Mouse (Mus musculus) limb, embryonic 15.5 days (tissue): Measurements from ENCODE around the gene Tmem213. TPM values are rescaled to one million over a fixed set of nuclear protein-coding genes. Genes with fewer than 3 reads are reported as not detected.
A peak's percentile ranks its signal among the peaks of the same experiment; 100 is the strongest.

ENCODE experiments used
- ATAC-seq: fragments of 200-750 bp; cut with Nextera tagmentation; 2 replicates; pipeline ENCODE4 v1.8.0; 2017; ENCODE audit warnings: low read depth, moderate TSS enrichment; ENCODE audit not compliant: insufficient number of reproducible peaks, low FRiP score, low TSS enrichment
- H3K27ac ChIP-seq: fragments of 300-500 bp; sonication (generic); 2 replicates; pipeline ENCODE4 v1.5.1; 2015; ENCODE audit warnings: moderate library complexity, mild to moderate bottlenecking, inconsistent platforms
- H3K27me3 ChIP-seq: fragments of 300-500 bp; sonication (generic); 2 replicates; pipeline ENCODE4 v1.6.1; 2015; ENCODE audit warnings: inconsistent platforms
- H3K36me3 ChIP-seq: fragments of 300-500 bp; sonication (generic); 2 replicates; pipeline ENCODE4 v1.6.1; 2015; ENCODE audit warnings: inconsistent platforms
- H3K4me1 ChIP-seq: fragments of 300-500 bp; sonication (generic); 2 replicates; pipeline ENCODE4 v1.6.1; 2015; ENCODE audit warnings: inconsistent platforms
- H3K4me2 ChIP-seq: fragments of 300-500 bp; sonication (generic); 2 replicates; pipeline ENCODE4 v1.6.1; 2015; ENCODE audit warnings: mild to moderate bottlenecking, inconsistent platforms
- H3K4me3 ChIP-seq: fragments of 300-500 bp; sonication (generic); 2 replicates; pipeline ENCODE4 v1.5.1; 2015; ENCODE audit warnings: mild to moderate bottlenecking, inconsistent platforms
- H3K9ac ChIP-seq: fragments of 300-500 bp; sonication (generic); 2 replicates; pipeline ENCODE4 v1.6.1; 2015; ENCODE audit warnings: inconsistent platforms
- H3K9me3 ChIP-seq: fragments of 300-500 bp; sonication (generic); 2 replicates; pipeline ENCODE4 v1.6.1; 2016; ENCODE audit warnings: inconsistent platforms
- WGBS: fragments of 180-500 bp; shearing (Covaris S2); methylation state at CpG from one replicate; pipeline ENCODE4 v1.1.7; 2015; 5-methylcytosine and 5-hydroxymethylcytosine counted together
- polyA plus RNA-seq: library from polyadenylated mRNA; unstranded; fragments of >200 nt; fragmentation: Nextera tagmentation; extraction: Ambion mirVana; gene quantifications from 2 replicates; pipeline ENCODE4 v1.2.1, GENCODE M21; 2015

Tmem213 gene
- polyA plus RNA-seq, 1 experiment from 2014 or later, result 3.1 TPM

- H3K27ac ChIP-seq, result no peak overlapping the region
- H3K4me3 ChIP-seq, result no peak overlapping the region
- no peaks in the 10 kb centered on the region for H3K9me3 ChIP-seq
- peaks cover 37% of the 10 kb centered on the region for H3K36me3 ChIP-seq
- no peak overlapping the region for H3K9ac ChIP-seq
- 84% methylated on average over 3 of the region's 3 CpGs for WGBS
- H3K27me3 ChIP-seq, result no peaks in the 10 kb centered on the region
- no peak for ATAC-seq
- H3K4me1 ChIP-seq, result peaks cover 17% of the 10 kb centered on the region
- no peak overlapping the region for H3K4me2 ChIP-seq
These were observed 30.0 kb downstream of the Tmem213 start for GRCm38 (mm10) chr6:38139086-38139485.

DNA sequence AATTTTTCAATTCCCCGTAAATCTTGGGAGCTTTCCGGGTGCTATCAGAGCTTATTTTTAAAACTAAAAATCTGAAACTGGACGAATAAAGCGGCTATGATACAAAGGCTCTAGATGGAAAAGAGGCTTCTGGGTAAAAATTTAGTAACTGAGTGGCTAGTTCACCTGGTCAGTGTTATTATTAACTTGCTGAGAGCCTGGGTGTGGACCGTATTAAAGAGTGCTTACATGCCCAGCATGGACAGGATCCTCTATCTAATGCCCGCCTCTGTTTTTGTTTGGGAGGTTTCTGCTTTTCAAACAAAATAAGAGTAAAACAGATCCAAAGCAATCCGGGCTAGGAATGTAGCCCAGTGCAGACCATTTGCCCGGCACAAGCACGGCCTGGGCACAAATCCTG lies 31.3 kb downstream of the Tmem213 start:
- no peak for ATAC-seq
- WGBS, result 90% methylated on average over 9 of the region's 9 CpGs
- Histone ChIP-seq H3K27ac (no peak overlapping the region), H3K9ac (no peak overlapping the region), H3K4me3 (no peak overlapping the region), H3K36me3 (peaks cover 29% of the 10 kb centered on the region), H3K27me3 (no peaks in the 10 kb centered on the region), H3K9me3 (no peaks in the 10 kb centered on the region), H3K4me1 (peaks cover 26% of the 10 kb centered on the region), H3K4me2 (no peak overlapping the region)

DNA sequence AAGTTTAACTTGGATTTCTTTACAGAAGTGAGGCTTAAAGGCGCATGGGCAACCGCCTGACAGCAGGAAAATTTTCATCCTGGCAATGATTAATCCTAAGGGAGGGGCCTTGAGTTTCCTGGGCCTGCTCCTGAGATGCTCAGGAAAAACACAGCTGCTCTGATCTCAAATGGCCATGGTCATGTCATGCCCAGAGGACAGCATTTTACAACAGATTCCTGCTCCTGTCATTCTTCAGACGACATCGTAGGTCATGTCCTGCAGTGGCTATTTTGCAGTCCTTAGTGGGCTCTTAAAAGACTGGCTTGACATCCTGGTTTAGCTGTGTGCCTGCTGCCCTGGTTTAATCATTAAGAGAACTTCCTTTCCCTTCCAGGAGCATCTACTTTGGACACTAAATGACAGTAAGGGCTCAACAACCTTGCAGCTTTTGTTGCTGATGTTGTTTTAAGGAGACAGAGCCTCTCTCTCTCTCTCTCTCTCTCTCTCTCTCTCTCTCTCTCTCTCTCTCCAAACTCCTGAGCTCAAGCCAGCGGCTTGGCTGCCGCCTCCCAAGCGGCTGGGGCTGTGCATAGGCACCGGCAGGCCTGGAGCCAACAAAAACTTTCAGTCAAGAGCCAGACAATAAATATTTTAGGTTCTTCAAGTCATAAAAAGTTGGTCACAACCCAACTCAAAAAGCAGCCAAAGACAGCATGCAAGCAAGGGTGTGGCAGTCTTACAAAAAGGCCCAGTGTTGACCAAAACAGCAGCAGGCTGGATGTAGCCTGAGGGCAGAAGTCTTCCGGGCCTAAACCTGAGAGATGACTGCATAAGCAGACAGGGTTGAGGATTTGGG lies 35.3 kb downstream of the Tmem213 start:
- Histone ChIP-seq H3K4me3 (no peak overlapping the region), H3K4me2 (no peak overlapping the region), H3K27ac (peak overlapping the region; percentile 92), H3K4me1 (peaks cover 39% of the 10 kb centered on the region), H3K9ac (no peak overlapping the region), H3K9me3 (no peaks in the 10 kb centered on the region), H3K36me3 (peaks cover 34% of the 10 kb centered on the region), H3K27me3 (no peaks in the 10 kb centered on the region)
- WGBS, result 18% methylated on average over 9 of the region's 9 CpGs
- ATAC-seq, result peak; percentile 80

GRCm38 (mm10) chr6:38145463-38146065 lies 36.5 kb downstream of the Tmem213 start:
- ATAC-seq, result no peak
- Histone ChIP-seq H3K27ac (peak overlapping the region; percentile 92), H3K4me3 (no peak overlapping the region), H3K9me3 (no peaks in the 10 kb centered on the region), H3K4me2 (no peak overlapping the region), H3K9ac (no peak overlapping the region), H3K36me3 (peaks cover 37% of the 10 kb centered on the region), H3K4me1 (peaks cover 44% of the 10 kb centered on the region), H3K27me3 (no peaks in the 10 kb centered on the region)
- WGBS, result 63% methylated on average over 8 of the region's 8 CpGs

- Histone ChIP-seq H3K4me1 (peaks cover 48% of the 10 kb centered on the region), H3K27ac (no peak overlapping the region), H3K4me2 (no peak overlapping the region), H3K9ac (no peak overlapping the region), H3K9me3 (no peaks in the 10 kb centered on the region), H3K4me3 (no peak overlapping the region), H3K27me3 (no peaks in the 10 kb centered on the region), H3K36me3 (peaks cover 31% of the 10 kb centered on the region)
- WGBS, result 79% methylated on average over 5 of the region's 5 CpGs
- no peak for ATAC-seq
These were observed 38.2 kb downstream of the Tmem213 start for GRCm38 (mm10) chr6:38147301-38147700.

DNA sequence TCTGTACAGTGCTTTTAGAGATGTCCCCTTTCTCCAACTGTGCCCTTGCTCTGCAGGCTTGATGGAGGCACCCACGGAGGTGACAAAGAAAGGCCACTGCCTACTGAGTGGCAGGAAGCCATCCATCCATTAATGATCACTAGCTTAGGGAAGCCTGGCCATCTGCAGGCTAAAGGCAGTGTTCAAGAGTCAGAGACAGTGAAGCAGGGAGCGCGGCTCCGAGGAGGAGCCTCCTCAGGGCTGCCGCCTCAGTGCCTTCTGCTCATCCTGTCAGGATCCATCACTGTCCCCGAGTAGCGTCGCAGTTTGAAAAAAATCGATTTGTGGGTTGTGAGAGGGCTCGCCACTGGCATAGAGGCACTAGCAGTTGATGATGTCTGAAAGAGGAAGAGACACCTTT lies 39.6 kb downstream of the Tmem213 start:
- WGBS, result 93% methylated on average over 10 of the region's 10 CpGs
- Histone ChIP-seq H3K36me3 (peaks cover 31% of the 10 kb centered on the region), H3K9ac (no peak overlapping the region)

GRCm38 (mm10) chr6:38149483-38149882 lies 40.4 kb downstream of the Tmem213 start:
- 80% methylated on average over 19 of the region's 19 CpGs for WGBS

More for the DNA sequence above, 39.6 kb downstream of the Tmem213 start:
- no peak for ATAC-seq
- Histone ChIP-seq H3K4me2 (no peak overlapping the region), H3K27me3 (no peaks in the 10 kb centered on the region), H3K4me3 (no peak overlapping the region), H3K27ac (no peak overlapping the region), H3K9me3 (no peaks in the 10 kb centered on the region), H3K4me1 (peaks cover 38% of the 10 kb centered on the region)

GRCm38 (mm10) chr6:38152305-38152704 lies 43.2 kb downstream of the Tmem213 start:
- H3K9me3 ChIP-seq, result no peaks in the 10 kb centered on the region
- no peak overlapping the region for H3K27ac ChIP-seq
- H3K4me2 ChIP-seq, result no peak overlapping the region
- no peak overlapping the region for H3K9ac ChIP-seq
- peaks cover 13% of the 10 kb centered on the region; the same call in 1 of the 2 replicates for H3K4me1 ChIP-seq
- 84% methylated on average over 11 of the region's 11 CpGs for WGBS
- H3K27me3 ChIP-seq, result no peaks in the 10 kb centered on the region
- peaks cover 33% of the 10 kb centered on the region for H3K36me3 ChIP-seq
- no peak overlapping the region for H3K4me3 ChIP-seq
- no peak for ATAC-seq

More at GRCm38 (mm10) chr6:38149483-38149882, 40.4 kb downstream of the Tmem213 start:
- ATAC-seq, result no peak
- H3K9ac ChIP-seq, result no peak overlapping the region
- H3K27ac ChIP-seq, result no peak overlapping the region
- peaks cover 31% of the 10 kb centered on the region for H3K36me3 ChIP-seq
- H3K4me1 ChIP-seq, result peaks cover 29% of the 10 kb centered on the region
- no peaks in the 10 kb centered on the region for H3K27me3 ChIP-seq
- H3K4me3 ChIP-seq, result no peak overlapping the region
- H3K9me3 ChIP-seq, result no peaks in the 10 kb centered on the region
- no peak overlapping the region for H3K4me2 ChIP-seq

DNA sequence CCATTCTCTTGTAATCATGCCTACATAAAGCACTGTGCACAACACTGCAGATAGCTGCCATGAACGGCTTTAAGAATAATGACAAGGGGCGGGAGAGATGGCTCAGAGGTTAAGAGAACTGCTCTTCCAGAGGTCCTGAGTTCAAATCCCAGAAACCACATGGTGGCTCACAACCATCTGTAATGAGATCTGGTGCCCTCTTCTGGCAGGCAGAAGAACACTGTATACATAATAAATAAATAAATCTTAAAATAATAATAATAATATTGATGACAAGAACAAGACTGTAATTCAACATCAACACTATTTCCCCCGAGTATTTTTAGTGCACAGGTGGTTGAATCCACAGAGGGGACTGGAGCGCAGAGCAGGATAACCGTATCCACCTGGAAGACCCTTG lies 47.1 kb downstream of the Tmem213 start:
- Histone ChIP-seq H3K27ac (no peak overlapping the region), H3K4me2 (no peak overlapping the region), H3K4me1 (peaks cover 3% of the 10 kb centered on the region), H3K36me3 (peaks cover 12% of the 10 kb centered on the region), H3K27me3 (no peaks in the 10 kb centered on the region), H3K9ac (no peak overlapping the region), H3K9me3 (no peaks in the 10 kb centered on the region), H3K4me3 (no peak overlapping the region)
- WGBS, result 90% methylated on average over 5 of the region's 5 CpGs
- ATAC-seq, result no peak

- Histone ChIP-seq H3K4me3 (no peak overlapping the region), H3K4me1 (peaks cover 3% of the 10 kb centered on the region), H3K27me3 (no peaks in the 10 kb centered on the region), H3K27ac (no peak overlapping the region), H3K9me3 (no peaks in the 10 kb centered on the region), H3K36me3 (peaks cover 8% of the 10 kb centered on the region; the same call in 1 of the 2 replicates), H3K4me2 (no peak overlapping the region), H3K9ac (no peak overlapping the region)
- 82% methylated on average over 16 of the region's 16 CpGs for WGBS
- no peak for ATAC-seq
These were observed 48.9 kb downstream of the Tmem213 start for GRCm38 (mm10) chr6:38157925-38158324.

DNA sequence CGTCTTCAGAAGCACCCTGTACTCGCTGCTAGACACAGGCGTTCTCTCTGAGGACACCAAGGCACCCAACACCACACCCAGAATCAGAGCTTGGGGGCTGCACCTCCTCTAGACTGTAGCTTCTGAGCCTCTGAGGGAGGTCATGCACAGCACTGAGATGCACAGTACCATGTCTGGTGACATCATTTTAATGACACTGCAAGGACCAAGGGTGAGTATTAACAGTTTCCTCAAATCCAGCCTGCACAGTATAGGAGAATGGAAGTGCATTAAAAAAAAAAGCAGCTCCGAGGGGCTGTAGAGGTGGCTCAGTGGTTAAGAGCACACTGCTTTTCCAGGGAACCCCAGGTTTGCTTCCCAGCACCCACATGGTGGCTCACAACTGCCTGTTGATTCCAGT lies 50.5 kb downstream of the Tmem213 start:
- Histone ChIP-seq H3K4me2 (no peak overlapping the region), H3K9me3 (no peaks in the 10 kb centered on the region), H3K9ac (no peak overlapping the region), H3K27me3 (no peaks in the 10 kb centered on the region), H3K36me3 (peaks cover 14% of the 10 kb centered on the region; the same call in 1 of the 2 replicates), H3K4me1 (peaks cover 3% of the 10 kb centered on the region), H3K27ac (no peak overlapping the region), H3K4me3 (no peak overlapping the region)
- ATAC-seq, result no peak
- WGBS, result 89% methylated on average over 4 of the region's 4 CpGs

DNA sequence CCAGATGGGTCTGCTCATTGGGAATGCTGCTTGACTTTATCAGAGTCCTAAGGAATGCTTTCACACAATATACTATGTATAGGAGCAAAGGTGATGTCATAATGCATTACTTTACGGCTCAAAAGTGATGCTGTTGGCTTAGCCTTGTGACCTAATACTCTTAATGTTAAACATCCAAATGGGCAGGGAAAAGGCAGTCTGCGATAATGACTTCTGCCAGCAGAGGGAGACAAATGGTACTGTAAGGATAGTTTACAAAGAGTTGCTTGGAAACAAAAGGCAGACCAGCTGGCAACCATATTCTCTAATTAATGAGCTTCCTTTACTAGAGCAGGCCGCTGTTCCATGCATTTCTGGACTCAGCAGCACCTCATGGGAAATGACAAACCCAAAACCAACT lies 51.0 kb downstream of the Tmem213 start:
- Histone ChIP-seq H3K4me2 (no peak overlapping the region), H3K9ac (no peak overlapping the region), H3K36me3 (peaks cover 14% of the 10 kb centered on the region; the same call in 1 of the 2 replicates), H3K27me3 (no peaks in the 10 kb centered on the region), H3K9me3 (no peaks in the 10 kb centered on the region), H3K4me3 (no peak overlapping the region), H3K27ac (peak overlapping the region; percentile 61; the same call in 1 of the 2 replicates), H3K4me1 (peaks cover 8% of the 10 kb centered on the region)
- 8% methylated on average over 3 of the region's 3 CpGs for WGBS
- 0 out of 2 replicates have a peak, but pooled peaks have one; percentile 22 for ATAC-seq
